Mouse (Mus musculus) C2C12 (cell line): ENCODE results near the gene Acap1.

Source experiments
- CTCF ChIP-seq: IDR thresholded peaks from one replicate; pipeline ENCODE4 v1.5.1; 2011; ENCODE audit not compliant: control insufficient read depth, insufficient read depth, insufficient read length
- MAX ChIP-seq: IDR thresholded peaks from one replicate; pipeline ENCODE4 v1.6.1; 2011; ENCODE audit warnings: mild to moderate bottlenecking, control low read depth
- USF1 ChIP-seq: IDR thresholded peaks from one replicate; pipeline ENCODE4 v1.6.1; 2011; ENCODE audit warnings: low read depth, mild to moderate bottlenecking, control low read depth, moderate library complexity

- TF ChIP-seq MAX (no peak), USF1 (no peak), CTCF (no peak)
These were observed 17.5 kb downstream of the Acap1 start, which contains the start of gene Tmem95 for GRCm38 (mm10) chr11:69877878-69878277.
